Mouse (Mus musculus): ENCODE measurements at regions not wholly inside any gene's neighbourhood (a gene's known extent, or its start where the extent isn't known, plus 50 kb on each side); places are given as distances from the start of the nearest gene placed in this dataset.
A peak's percentile ranks its signal among the peaks of the same experiment; 100 is the strongest.

- DNase-seq = no peak
- H3K27ac ChIP-seq (ENCODE audit: insufficient read depth, low read length) = no peak overlapping the region
- 41% methylated on average over 10 of the region's 10 CpGs for WGBS
- no peak for TF ChIP-seq POLR2A (IDR thresholded peaks at IDR 0.05; ENCODE audit: borderline replicate concordance, insufficient read depth, low read length)
- TF ChIP-seq CTCF (IDR thresholded peaks at IDR 0.05; ENCODE audit: borderline replicate concordance, insufficient read depth, low read depth, low read length) = no peak
- H3K4me3 ChIP-seq (replicated peaks; ENCODE audit: insufficient read depth, low read depth, low read length) = no peak overlapping the region
- H3K4me1 ChIP-seq (ENCODE audit: control insufficient read depth, insufficient read depth, low read length) = no peaks in the 10 kb centered on the region
- no peaks in the 10 kb centered on the region for H3K27me3 ChIP-seq (ENCODE audit: control insufficient read depth, insufficient read depth, low read length)
These were observed 156.1 kb downstream of the Plpp3 start for GRCm38 (mm10) chr4:105313151-105313818.

GRCm38 (mm10) chr4:105315095-105315494 lies 157.9 kb downstream of the Plpp3 start:
- no peak for TF ChIP-seq CTCF (IDR thresholded peaks at IDR 0.05; ENCODE audit: borderline replicate concordance, insufficient read depth, low read depth, low read length)
- no peak for TF ChIP-seq POLR2A (IDR thresholded peaks at IDR 0.05; ENCODE audit: borderline replicate concordance, insufficient read depth, low read length)
- WGBS = 65% methylated on average over 5 of the region's 5 CpGs

GRCm38 (mm10) chr4:105316478-105317206 lies 159.5 kb downstream of the Plpp3 start:
- no peaks in the 10 kb centered on the region for H3K4me1 ChIP-seq (ENCODE audit: control insufficient read depth, insufficient read depth, low read length)
- H3K27ac ChIP-seq (ENCODE audit: insufficient read depth, low read length) = no peak overlapping the region
- WGBS = 73% methylated on average over 12 of the region's 12 CpGs
- no peaks in the 10 kb centered on the region for H3K27me3 ChIP-seq (ENCODE audit: control insufficient read depth, insufficient read depth, low read length)
- H3K4me3 ChIP-seq (replicated peaks; ENCODE audit: insufficient read depth, low read depth, low read length) = no peak overlapping the region
- peak; percentile 33; the same call in 1 of the 2 replicates for TF ChIP-seq CTCF (IDR thresholded peaks at IDR 0.05; ENCODE audit: borderline replicate concordance, insufficient read depth, low read depth, low read length)
- no peak for TF ChIP-seq POLR2A (IDR thresholded peaks at IDR 0.05; ENCODE audit: borderline replicate concordance, insufficient read depth, low read length)
- DNase-seq = no peak

More at GRCm38 (mm10) chr4:105315095-105315494, 157.9 kb downstream of the Plpp3 start:
- DNase-seq = no peak
- Histone ChIP-seq H3K4me3 (replicated peaks; ENCODE audit: insufficient read depth, low read depth, low read length) (no peak overlapping the region), H3K4me1 (ENCODE audit: control insufficient read depth, insufficient read depth, low read length) (no peaks in the 10 kb centered on the region), H3K27me3 (ENCODE audit: control insufficient read depth, insufficient read depth, low read length) (no peaks in the 10 kb centered on the region), H3K27ac (ENCODE audit: insufficient read depth, low read length) (no peak overlapping the region)

DNA sequence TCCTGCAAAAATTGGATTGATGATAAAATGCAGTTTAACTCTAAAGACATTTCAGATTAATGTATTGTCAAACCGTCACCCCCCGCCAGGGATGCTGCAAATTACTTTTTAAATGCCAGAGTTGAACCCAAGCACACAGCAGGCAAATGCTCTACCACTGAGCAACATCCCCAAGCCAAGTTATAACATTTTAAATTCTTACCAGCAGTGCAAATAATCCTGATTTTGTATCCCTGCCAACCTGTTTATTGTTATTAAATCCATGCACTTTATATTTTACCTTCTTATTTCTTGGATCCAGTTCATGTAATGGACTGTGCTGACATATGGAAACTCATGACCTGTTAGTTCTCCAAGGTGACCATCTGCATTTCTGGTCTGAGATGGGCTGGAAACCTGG lies 161.3 kb downstream of the Plpp3 start:
- Histone ChIP-seq H3K4me1 (ENCODE audit: control insufficient read depth, insufficient read depth, low read length) (no peaks in the 10 kb centered on the region), H3K27ac (ENCODE audit: insufficient read depth, low read length) (no peak overlapping the region), H3K4me3 (replicated peaks; ENCODE audit: insufficient read depth, low read depth, low read length) (no peak overlapping the region), H3K27me3 (ENCODE audit: control insufficient read depth, insufficient read depth, low read length) (no peaks in the 10 kb centered on the region)
- WGBS = 73% methylated on average over 2 of the region's 2 CpGs
- TF ChIP-seq CTCF (IDR thresholded peaks at IDR 0.05; ENCODE audit: borderline replicate concordance, insufficient read depth, low read depth, low read length) (no peak), POLR2A (IDR thresholded peaks at IDR 0.05; ENCODE audit: borderline replicate concordance, insufficient read depth, low read length) (no peak)
- DNase-seq = no peak

GRCm38 (mm10) chr4:105323446-105323845 lies 166.3 kb downstream of the Plpp3 start:
- no peak for TF ChIP-seq POLR2A (IDR thresholded peaks at IDR 0.05; ENCODE audit: borderline replicate concordance, insufficient read depth, low read length)
- TF ChIP-seq CTCF (IDR thresholded peaks at IDR 0.05; ENCODE audit: borderline replicate concordance, insufficient read depth, low read depth, low read length) = no peak
- H3K4me1 ChIP-seq (ENCODE audit: control insufficient read depth, insufficient read depth, low read length) = no peaks in the 10 kb centered on the region
- no peaks in the 10 kb centered on the region for H3K27me3 ChIP-seq (ENCODE audit: control insufficient read depth, insufficient read depth, low read length)
- H3K27ac ChIP-seq (ENCODE audit: insufficient read depth, low read length) = no peak overlapping the region
- H3K4me3 ChIP-seq (replicated peaks; ENCODE audit: insufficient read depth, low read depth, low read length) = no peak overlapping the region
- DNase-seq = no peak
- 20% methylated on average over 1 of the region's 1 CpGs for WGBS

- no peak for TF ChIP-seq CTCF (IDR thresholded peaks at IDR 0.05; ENCODE audit: borderline replicate concordance, insufficient read depth, low read depth, low read length)
- no peak for TF ChIP-seq POLR2A (IDR thresholded peaks at IDR 0.05; ENCODE audit: borderline replicate concordance, insufficient read depth, low read length)
- no peaks in the 10 kb centered on the region for H3K27me3 ChIP-seq (ENCODE audit: control insufficient read depth, insufficient read depth, low read length)
- DNase-seq = no peak
- 76% methylated on average over 3 of the region's 3 CpGs for WGBS
- H3K27ac ChIP-seq (ENCODE audit: insufficient read depth, low read length) = no peak overlapping the region
- no peak overlapping the region for H3K4me3 ChIP-seq (replicated peaks; ENCODE audit: insufficient read depth, low read depth, low read length)
- H3K4me1 ChIP-seq (ENCODE audit: control insufficient read depth, insufficient read depth, low read length) = no peaks in the 10 kb centered on the region; the same call in 1 of the 2 replicates
These were observed 169.8 kb downstream of the Plpp3 start for GRCm38 (mm10) chr4:105326989-105327388.

GRCm38 (mm10) chr4:105327711-105328471 lies 170.7 kb downstream of the Plpp3 start:
- H3K4me1 ChIP-seq (ENCODE audit: control insufficient read depth, insufficient read depth, low read length) = no peaks in the 10 kb centered on the region; the same call in 1 of the 2 replicates
- no peak for TF ChIP-seq POLR2A (IDR thresholded peaks at IDR 0.05; ENCODE audit: borderline replicate concordance, insufficient read depth, low read length)
- TF ChIP-seq CTCF (IDR thresholded peaks at IDR 0.05; ENCODE audit: borderline replicate concordance, insufficient read depth, low read depth, low read length) = no peak
- no peaks in the 10 kb centered on the region for H3K27me3 ChIP-seq (ENCODE audit: control insufficient read depth, insufficient read depth, low read length)
- 97% methylated on average over 5 of the region's 5 CpGs for WGBS
- no peak for DNase-seq
- H3K4me3 ChIP-seq (replicated peaks; ENCODE audit: insufficient read depth, low read depth, low read length) = no peak overlapping the region
- H3K27ac ChIP-seq (ENCODE audit: insufficient read depth, low read length) = no peak overlapping the region

Measured in cerebellum, adult 2 months (tissue).